Mouse (Mus musculus): Measurements from ENCODE around the gene Tcl1b2.
"Not testable (repeated sequence)": the region's sequence is repeated elsewhere in the genome, so short reads cannot be mapped to it uniquely, and the experiment has no call there.

Tcl1b2 gene

DNA sequence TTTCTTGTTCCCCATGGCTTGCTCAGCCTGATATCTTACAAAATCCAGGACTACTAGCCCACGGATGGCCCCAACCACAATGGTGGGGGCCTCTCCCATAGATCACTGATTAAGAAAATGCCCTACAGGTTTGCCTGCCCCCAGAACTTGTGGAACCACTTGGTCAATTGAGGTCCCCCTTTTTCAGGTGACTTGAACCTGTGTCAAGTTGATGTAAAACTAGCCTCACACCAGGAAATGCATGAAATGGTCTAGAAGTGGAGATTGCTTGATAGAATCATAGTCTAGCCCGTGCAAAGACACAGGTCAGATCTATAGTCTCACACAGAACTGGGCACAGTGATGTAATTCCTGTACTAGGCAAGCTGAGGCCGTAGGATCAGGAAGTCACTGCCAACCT lies at the start of gene Tcl1b2:
Gene Tcl1b2, plus strand, starts transcription at position 301 of the 400 bp plus-strand sequence.
- no peak for DNase-seq (ENCODE audit: low read depth in 1 of 2, low spot score in 2 of 2)

DNA sequence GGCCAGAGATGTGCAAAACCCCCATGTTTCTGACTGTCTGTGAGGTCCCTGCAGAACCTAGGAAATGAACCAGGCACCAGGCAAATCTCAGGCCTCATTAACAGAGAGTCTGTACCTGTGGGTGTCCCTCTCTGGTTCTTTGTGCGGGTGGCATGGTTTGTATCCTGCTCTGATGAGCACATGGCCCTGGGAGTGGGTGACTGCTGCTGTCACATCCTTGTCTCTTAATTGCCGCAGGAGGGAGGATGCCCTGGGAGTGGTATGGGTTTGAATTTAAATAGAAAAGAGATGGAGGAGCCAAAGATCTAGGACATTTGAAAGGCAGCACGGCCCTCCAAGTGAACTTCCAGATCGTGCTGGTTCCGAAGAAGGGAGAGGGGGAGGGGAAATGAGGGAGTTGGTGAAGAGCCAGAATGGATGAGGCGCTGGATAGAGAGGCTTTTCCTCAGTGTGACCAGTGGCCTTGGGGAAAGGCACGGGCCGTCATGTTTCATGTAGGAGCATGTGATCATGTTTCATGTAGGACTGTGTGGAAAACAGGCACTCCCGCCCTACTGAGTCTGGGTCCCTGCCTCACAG lies 46.3 kb upstream of the Tcl1b2 start:
- no peak for DNase-seq (ENCODE audit: low read depth in 1 of 2, low spot score in 2 of 2)

DNA sequence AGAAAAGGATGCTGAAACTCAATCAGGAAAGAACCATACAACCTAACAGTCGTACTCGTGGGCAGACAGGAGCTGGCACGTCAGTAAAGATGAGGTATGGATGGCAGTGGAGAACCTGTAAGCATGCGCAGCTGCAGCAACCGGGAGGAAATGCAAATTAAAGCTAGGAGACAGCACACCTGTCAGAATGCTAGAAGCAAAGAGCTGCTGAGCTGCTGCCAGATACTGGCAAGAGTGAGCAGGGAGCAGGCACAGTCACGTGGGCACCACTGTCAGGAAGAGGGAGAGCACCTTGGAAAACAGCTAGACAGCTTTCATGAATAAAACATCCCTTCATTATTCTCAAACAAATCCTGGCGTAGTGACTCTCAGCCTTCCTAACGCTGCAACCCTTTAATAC lies 42.9 kb upstream of the Tcl1b2 start:
- DNase-seq (ENCODE audit: low read depth in 1 of 2, low spot score in 2 of 2) = no peak

DNA sequence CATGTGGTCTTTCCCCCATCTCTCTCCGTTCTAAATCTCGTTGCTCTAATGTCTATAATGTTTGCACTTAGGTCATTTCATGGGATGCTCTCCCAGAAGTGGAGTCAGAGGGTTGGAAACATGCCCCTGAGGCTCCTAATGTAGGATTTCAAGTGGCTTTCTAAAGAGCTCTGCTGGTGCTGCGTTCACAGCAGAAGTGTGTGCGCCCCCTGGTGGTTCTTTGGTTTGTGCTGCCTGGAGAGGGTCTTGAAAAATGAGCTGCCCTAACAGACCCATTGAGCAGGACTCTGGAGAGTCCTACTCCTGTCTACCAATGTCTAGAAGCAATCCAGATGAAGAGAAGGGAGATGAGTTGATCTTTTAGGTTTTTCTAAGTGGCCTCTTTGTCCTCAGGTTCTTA lies 41.8 kb upstream of the Tcl1b2 start:
- DNase-seq (ENCODE audit: low read depth in 1 of 2, low spot score in 2 of 2) = peak in 1 of 2 experiments; percentile 10

DNA sequence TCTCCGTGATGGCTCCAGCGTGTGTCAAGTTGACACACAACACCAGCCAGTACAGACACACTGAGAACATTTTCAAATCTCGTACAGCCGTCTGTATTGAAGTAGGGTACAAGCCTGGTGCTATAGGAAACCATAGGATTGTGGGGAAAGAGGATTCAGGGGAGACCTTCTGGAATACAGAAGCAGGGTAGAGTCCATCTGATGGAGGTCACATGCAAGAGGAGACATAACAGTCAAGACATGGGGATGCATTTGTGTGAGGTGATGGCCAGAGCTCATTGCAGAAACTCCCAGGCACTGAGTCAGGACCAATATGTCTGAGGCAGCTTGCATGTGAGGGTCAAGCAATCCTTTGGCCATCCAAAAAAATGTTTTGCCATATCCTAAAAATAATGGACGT lies 40.5 kb upstream of the Tcl1b2 start:
- no peak for DNase-seq (ENCODE audit: low read depth in 1 of 2, low spot score in 2 of 2)

DNA sequence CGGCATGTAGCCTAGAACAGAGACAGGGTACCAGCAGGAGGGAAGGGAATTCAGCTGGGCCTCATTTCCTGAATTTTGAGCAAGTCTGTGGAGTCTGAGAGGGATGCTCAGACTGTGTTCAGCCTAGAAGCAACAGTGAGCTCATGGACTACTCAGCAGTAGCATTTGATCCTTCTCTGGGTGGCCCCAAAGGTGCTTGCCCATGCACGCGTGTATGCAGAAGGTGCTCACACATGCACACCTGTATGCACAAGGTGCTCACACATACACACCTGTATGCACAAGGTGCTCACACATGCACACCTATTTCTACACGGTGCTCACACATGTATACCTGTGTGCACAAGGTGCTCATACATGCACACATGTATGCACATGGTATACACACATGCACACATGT lies 37.0 kb upstream of the Tcl1b2 start:
- no peak for DNase-seq (ENCODE audit: low read depth in 1 of 2, low spot score in 2 of 2)

DNA sequence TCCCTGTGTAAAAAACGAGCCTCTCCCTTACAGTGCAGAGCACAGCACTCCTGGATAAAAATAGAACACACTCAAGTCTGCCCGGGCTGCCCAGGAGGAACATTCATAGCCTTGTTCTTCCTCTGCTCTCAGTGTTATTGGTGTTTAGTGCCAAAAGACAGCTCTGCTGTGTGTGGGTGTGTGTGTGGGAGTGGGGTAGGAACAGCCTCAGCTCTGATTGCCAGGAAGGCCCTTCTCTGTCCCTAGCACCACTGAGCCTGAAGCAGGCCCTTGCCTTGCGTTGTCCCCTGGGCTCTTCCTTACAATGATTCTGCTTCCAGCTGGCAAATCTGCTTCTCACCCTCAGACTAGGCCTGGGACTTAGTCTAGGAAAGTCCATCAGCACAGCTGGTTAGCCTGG lies 36.4 kb upstream of the Tcl1b2 start:
- no peak for DNase-seq (ENCODE audit: low read depth in 1 of 2, low spot score in 2 of 2)

DNA sequence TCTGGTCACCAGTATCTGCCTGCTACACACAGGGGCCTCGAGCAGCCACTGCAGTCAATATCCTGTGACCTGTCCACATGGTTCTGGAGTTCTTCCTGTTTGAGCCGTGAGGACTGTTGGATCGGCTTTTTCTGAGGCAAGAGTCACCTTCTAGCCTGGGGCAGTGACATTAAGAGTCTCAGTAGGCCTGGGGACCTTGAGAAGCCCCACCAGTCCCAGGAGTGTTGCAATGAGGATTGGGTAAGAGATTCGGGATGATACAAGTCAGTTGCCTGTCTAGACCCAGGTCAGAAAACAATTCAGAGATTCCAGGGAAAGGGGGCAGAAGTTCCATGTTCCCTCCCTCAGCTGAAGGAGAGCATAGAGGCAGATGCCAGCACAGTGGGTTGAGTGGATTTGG lies 36.0 kb upstream of the Tcl1b2 start:
- DNase-seq (ENCODE audit: low read depth in 1 of 2, low spot score in 2 of 2) = no peak

DNA sequence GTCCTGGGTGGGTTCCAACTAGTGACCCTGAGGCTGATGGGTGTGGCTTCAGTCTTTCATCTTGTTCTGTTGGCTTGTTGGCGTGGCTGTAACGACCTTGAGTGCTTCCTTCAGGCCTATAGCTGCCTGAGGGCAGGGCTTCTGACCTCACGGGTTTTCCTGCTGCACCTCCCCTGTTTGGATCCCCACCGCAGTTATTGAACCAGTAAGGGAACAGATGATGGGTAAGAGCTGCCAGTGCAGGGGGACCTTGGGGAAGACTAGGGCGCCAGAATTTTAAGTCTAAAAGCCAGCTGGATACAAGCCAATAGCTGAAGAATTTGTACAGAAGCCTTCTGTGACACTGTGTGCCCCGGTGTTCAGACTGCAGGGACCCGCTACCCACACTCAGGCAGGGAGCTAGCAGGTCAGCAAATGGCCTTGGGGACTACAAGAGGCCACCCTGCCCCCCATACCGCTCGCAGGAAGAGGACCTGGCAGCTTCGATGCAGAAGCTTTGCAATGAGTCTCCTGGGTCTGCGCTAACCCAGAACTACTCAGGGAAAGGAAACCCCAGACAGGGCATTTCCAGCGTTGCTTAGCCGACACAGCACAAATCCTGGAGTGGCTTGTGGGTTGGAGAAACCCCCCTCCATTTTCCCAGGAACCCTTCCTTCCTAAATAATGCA lies 33.4 kb upstream of the Tcl1b2 start:
- DNase-seq (ENCODE audit: low read depth in 1 of 2, low spot score in 2 of 2) = no peak

DNA sequence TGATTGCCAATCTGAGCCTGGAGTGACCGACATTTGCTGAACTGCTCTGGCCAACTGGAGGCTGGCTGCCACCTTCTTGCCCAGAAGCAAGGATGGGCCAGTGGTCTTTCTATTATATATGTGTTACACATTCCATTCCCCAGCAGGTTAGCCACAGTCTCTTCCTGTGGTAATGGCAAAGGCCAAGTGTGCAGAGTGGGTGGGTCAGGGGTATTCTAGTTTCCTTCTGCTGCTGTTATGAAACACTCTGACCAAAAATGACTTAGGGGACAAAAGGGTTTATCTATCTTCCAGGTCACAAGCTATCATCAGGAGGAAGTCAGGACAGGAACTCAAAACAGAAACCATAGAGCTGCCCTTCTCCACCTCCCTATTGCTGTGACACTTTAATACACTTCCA lies 29.2 kb upstream of the Tcl1b2 start:
- DNase-seq (ENCODE audit: low read depth in 1 of 2, low spot score in 2 of 2) = no peak

DNA sequence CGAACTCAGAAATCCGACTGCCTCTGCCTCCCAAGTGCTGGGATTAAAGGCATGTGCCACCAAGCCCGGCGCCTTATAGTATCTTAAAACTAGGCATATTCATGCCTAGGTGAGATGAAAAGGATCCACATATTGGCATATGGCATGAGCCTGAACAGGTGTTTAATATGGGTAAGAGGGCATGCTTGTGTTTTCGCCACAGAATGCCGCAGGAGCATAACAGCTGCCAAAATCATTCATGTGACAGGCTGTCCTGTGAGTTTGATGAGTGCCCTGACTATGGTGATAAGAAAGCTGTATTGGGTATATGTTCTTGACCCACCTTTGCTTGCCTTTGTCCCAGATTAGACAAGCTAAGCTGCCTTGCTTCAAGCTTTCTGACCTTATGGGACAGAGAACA lies 20.5 kb upstream of the Tcl1b2 start:
- no peak for DNase-seq (ENCODE audit: low read depth in 1 of 2, low spot score in 2 of 2)

DNA sequence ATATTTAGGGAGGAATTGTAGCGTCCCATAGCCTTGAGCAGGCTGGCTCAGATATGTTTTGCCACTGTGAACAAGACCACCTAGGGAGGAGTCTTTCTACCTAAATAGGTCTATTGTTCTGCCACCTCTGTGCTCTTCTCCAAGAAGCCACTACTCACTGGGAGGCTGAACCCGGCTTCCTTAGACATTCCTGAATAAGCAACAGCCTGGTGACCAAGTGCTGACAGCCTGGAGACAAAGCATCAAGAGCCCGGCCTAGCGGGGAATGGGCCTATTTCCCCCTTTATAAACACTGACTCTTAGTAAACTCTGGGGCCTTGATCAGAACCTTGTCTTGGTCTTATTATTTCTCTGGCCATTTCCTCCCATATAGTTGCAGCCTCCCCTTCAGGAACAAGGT lies 19.3 kb upstream of the Tcl1b2 start:
- DNase-seq (ENCODE audit: low read depth in 1 of 2, low spot score in 2 of 2) = no peak

DNA sequence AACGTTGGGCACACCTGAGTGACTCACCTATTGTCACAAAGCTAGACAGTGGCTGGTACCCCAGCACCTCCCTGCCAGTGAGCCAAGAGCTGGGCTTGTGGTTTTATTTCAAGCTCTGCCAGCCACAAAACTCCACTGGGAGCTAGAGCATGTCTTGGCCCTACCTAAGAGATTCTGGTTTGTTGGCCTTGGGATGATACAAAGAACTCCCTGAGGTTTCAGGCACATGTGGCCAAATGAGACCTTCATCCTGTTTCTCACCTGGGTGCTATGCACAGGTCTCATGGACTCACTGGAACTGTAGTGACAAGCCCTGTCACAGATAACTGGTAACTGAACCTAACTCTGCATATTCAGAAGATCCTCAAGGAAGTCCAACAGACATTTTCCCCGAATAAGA lies 18.2 kb upstream of the Tcl1b2 start:
- DNase-seq (ENCODE audit: low read depth in 1 of 2, low spot score in 2 of 2) = no peak

DNA sequence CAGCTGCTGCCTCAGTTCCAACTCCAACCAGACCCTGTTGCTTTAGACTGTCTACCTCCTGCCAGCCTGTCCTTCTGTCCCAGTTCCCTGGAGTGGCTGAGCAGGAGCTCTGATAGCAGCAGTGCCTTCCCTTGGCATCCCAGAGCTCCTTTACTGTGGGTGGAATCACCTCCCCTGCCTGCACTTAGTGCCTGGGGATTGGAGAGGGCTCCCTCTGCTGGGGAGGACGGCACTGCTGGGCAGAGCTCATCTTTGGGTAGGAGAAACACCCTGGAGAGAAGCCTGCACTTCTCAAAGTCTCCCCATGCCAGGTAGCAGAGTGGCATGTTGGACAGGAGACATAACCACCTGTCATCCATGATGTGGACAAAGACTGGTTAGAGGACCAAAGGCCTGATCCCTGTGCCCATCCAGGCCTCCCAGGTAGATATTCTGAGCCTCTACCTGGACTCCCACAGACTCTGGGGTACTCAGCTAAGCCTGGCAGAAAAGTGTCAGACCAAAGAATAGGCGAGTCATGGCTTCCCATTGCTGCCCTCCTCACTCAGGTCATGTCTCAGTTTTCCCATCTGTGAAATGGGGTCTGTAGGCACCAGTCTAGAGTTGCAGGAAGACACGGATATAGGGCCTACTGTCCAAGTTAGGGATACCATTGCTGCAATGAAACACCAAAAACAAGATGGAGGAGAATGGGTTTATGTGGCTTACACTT lies 16.2 kb upstream of the Tcl1b2 start:
- not testable (repeated sequence) for DNase-seq (ENCODE audit: low read depth in 1 of 2, low spot score in 2 of 2)

DNA sequence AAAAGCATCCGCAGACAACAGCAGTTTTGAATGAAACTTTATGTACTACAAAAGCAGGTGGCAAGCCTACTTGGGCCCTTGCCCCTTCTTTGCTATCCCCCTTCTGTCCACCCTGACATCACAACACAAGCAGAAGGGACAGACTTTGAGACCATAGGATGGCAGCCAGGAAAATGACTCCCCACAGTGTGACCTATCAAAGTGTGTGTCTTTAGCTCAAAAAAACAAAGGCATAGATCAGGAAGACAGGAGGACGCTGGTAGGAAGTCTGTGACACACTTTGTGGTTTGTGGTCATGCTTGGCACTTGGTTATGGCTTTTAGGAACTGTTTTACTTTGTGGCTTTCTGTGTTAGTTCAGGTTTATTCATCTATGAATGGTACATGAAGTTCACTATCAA lies 11.6 kb upstream of the Tcl1b2 start:
- not testable (repeated sequence) for DNase-seq (ENCODE audit: low read depth in 1 of 2, low spot score in 2 of 2)

DNA sequence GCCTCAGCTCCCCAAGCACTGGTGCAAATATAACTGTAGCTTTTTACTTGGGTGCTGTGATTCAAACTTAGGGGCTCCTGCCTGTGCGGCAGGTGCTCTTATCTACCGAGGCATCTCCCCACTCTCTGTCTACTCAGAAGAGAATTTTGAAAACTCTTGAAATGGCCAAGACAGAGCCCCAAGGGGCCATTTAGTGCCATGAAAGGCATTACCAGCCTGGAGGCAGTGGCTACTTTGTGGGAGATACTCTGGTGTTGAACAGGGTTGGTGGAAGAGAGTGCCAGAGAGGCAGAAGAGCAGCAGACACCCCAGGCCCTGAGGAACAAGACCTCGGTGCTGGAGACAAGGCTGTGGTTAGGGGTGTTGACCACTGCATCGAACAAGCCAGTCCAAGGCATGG lies 11.0 kb upstream of the Tcl1b2 start:
- DNase-seq (ENCODE audit: low read depth in 1 of 2, low spot score in 2 of 2) = not testable (repeated sequence)

DNA sequence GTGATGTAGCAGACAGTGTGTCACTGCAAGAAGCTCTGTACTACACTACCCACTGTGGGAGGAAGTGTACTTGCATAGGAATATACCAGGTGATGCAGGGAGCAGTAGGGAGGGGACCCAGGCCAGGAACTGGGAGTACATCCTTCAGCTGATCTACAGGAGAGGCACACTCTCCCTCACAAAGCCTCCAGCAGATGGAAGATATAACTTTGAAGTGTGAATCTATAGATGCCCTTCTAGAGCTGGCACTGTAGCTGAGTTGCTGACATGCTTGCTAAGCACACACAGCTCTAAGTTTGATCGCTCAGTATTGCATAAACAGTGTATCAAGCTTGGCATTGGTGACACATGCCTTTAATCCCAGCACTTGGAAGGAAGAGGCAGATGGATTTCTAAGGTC lies 8.1 kb upstream of the Tcl1b2 start:
- not testable (repeated sequence) for DNase-seq (ENCODE audit: low read depth in 1 of 2, low spot score in 2 of 2)

DNA sequence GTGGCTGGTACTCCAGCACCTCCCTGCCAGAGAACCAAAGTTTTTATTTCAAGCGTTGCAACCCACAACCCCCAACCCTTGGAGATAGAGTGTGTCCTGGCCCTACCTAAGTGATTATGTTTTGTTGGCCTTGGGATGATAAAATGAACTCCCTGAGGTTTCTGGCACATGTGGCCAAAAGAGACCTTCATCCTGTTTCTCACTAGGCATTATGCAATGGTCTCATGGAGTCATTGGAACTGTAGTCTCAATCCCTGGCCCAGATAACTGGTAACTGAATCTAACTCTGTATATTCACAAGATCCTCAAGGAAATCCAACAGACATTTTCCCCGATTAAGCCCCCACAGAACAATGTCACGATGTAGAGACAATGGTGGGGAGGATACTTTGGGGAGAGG lies 2.7 kb upstream of the Tcl1b2 start:
- no peak for DNase-seq (ENCODE audit: low read depth in 1 of 2, low spot score in 2 of 2)

DNA sequence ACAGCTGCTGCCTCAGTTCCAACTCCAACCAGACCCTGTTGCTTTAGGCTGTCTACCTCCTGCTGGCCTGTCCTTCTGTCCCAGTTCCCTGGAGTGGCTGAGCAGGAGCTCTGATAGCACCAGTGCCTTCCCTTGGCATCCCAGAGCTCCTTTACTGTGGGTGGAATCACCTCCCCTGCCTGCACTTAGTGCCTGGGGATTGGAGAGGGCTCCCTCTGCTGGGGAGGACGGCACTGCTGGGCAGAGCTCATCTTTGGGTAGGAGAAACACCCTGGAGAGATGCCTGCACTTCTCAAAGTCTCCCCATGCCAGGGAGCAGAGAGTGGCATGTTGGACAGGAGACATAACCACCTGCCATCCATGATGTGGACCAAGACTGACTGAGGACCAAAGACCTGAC lies 886 bp upstream of the Tcl1b2 start:
- not testable (repeated sequence) for DNase-seq (ENCODE audit: low read depth in 1 of 2, low spot score in 2 of 2)

DNA sequence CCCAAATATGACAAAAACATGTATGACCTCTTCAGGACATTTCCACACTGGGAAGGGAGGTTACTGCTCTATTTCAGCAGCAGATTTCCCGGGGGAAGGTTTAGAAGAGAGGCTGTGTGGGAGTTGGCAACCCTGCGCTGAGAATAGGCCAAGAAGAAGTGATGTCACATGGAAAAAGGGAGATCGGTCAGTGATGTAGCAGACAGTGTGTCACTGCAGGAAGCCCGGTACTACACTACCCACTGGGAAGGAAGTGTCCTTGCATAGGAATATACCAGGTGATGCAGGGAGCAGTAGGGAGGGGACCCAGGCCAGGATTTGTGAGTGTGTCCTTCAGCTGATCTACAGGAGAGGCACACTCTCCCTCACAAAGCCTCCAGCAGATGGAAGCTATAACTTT lies 9.5 kb downstream of the Tcl1b2 start:
- DNase-seq (ENCODE audit: low read depth in 1 of 2, low spot score in 2 of 2) = not testable (repeated sequence)

DNA sequence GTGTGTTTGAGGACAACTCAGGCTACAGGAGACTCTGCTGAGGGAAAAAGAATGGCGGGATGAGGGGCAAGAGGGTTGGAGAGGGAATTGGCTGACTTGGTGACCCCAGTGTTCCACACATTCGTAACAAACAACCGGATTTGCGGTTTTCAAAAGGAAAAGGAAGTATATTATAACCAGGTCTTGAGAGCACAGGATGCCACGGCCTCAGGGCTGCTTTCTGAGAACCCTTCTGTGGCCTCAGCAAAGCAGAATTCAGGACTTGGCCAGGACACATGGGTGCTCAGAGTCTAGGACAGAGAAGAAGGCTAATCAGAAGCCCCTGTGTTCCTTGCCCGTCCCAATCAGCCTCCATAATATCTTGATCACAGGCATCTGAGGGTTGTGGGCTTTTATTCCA lies 13.0 kb downstream of the Tcl1b2 start:
- no peak for DNase-seq (ENCODE audit: low read depth in 1 of 2, low spot score in 2 of 2)

DNA sequence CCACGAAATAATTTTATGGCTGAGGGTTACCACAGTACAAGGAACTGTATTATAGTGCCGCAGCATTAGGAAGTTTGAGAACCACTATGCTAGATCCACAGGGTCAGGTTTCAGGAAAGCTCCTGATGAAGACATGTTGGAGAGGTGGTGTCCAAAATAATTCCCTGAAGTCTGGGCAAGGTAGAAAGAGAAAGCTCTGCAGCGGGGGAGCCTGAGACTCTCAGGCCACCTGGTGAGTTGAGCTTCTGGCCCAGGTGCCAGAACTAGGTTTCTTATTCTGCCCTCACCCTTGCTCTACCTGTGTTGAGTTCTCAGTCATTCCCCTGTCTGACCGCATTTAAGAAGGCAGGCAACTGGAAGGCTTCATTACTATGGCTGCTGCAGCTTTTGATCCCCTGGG lies 13.6 kb downstream of the Tcl1b2 start, which contains the start of gene Tcl1b1:
Gene Tcl1b1, plus strand, starts transcription at position 301 of the 400 bp plus-strand sequence.
- DNase-seq (ENCODE audit: low read depth in 1 of 2, low spot score in 2 of 2) = no peak

DNA sequence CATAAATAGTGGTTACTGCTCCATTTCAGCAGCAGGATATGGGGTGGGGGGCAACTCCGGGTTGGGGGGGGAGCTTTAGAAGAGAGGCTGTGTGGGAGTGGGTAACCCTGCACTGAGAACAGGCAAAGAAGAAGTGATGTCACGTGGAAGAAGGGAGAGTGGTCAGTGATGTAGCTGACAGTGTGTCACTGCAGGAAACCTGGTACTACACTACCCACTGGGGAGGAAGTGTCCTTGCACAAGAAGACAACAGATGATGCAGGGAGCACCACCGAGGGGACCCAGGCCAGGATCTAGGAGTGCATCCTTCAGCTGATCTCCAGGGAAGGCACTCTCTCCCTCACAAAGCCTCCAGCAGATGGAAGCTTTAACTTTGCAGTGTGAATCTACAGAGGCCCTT lies 20.9 kb downstream of the Tcl1b2 start:
- DNase-seq (ENCODE audit: low read depth in 1 of 2, low spot score in 2 of 2) = no peak
